Mouse (Mus musculus) thymus, adult 2 months (tissue): ENCODE results near the gene Rrnad1.

Source experiments
- CTCF ChIP-seq: fragments of 200-500 bp; IDR thresholded peaks from 2 replicates; pipeline ENCODE4 v1.5.1; 2012; ENCODE audit warnings: mild to moderate bottlenecking, control low read depth, low read length, moderate library complexity, borderline replicate concordance; ENCODE audit not compliant: control insufficient read depth, poor library complexity, insufficient read depth; ENCODE audit errors: extremely low read depth
- POLR2A ChIP-seq: fragments of 200-500 bp; IDR thresholded peaks from 2 replicates; pipeline ENCODE4 v1.6.1; 2012; ENCODE audit warnings: mild to moderate bottlenecking, low read length, control low read depth, moderate library complexity; ENCODE audit not compliant: control insufficient read depth, poor library complexity, insufficient read depth; ENCODE audit errors: extremely low read depth

DNA sequence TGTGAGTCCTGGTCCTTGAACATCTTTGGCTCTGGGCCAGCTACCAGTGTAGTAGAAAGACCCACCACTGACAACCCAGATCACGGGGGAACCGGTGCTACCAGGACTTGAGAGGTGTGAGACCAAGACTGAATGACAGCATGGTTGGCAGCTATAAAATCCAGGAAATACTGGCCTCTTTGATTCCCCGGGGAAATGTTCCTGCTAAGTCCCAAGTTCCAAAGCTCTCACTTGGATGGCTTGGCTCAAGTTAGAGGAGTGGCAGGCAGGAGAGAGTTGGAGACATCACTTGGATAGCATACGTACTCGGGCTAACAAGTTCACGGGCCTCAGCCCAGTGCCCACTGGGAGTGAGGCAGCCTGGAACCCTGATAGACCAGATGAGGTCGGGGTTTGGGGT, 13.1 kb upstream of the Rrnad1 start:
- TF ChIP-seq POLR2A = no peak
- TF ChIP-seq CTCF = no peak
